Mouse (Mus musculus): ENCODE results near the gene Pitpnc1.

- TF ChIP-seq CTCF (IDR thresholded peaks at IDR 0.05; ENCODE audit: insufficient read depth, low read depth, low read length), result no peak
- no peak for TF ChIP-seq POLR2A (IDR thresholded peaks at IDR 0.05; ENCODE audit: insufficient read depth, low read depth, low read length)
These were observed 15.7 kb downstream of the Pitpnc1 start for GRCm38 (mm10) chr11:107454546-107455462.
